Mouse (Mus musculus): ENCODE results near the gene Gngt1. TPM values are rescaled to one million over a fixed set of nuclear protein-coding genes. Genes with fewer than 3 reads are reported as not detected.

Gene Gngt1
- polyA plus RNA-seq, 1 experiment from 2014 or later: not detected

Other genes with a start within 250 kb of the Gngt1 start
- gene Calcr, start 229.1 kb upstream of the Gngt1 start, polyA plus RNA-seq (2015; fragmentation: Nextera tagmentation; extraction: Ambion mirVana): 0.13 and 0.19 TPM in 2 replicates
- 3.6 and 4.5 TPM in 2 replicates for gene Tfpi2, start 4.9 kb upstream of the Gngt1 start, polyA plus RNA-seq (2015; fragmentation: Nextera tagmentation; extraction: Ambion mirVana)
- gene Gng11, start 10.1 kb downstream of the Gngt1 start, polyA plus RNA-seq (2015; fragmentation: Nextera tagmentation; extraction: Ambion mirVana): 161 and 166 TPM in 2 replicates
- 82.7 and 84.9 TPM in 2 replicates for gene Bet1, start 93.2 kb downstream of the Gngt1 start, polyA plus RNA-seq (2015; fragmentation: Nextera tagmentation; extraction: Ambion mirVana)